Mouse (Mus musculus) ES-CJ7 (cell line): ENCODE results near the gene Anapc11.

Experiments used
- DNase-seq: peaks from one replicate; pipeline ENCODE4 v3.0.0; 2011; ENCODE audit warnings: low read depth, low spot score

Gene Anapc11

GRCm38 (mm10) chr11:120598283-120598989 is at the start of gene Anapc11, which contains the start of gene Alyref:
TSS of gene Anapc11 (plus strand) at chr11:120598421.
TSS of gene Alyref (minus strand) at chr11:120598365.
- peak; percentile 95 for DNase-seq

GRCm38 (mm10) chr11:120548786-120549167 is 49.4 kb upstream of the Anapc11 start:
- DNase-seq, result no peak

- peak; percentile 85 for DNase-seq
Observed at GRCm38 (mm10) chr11:120549168-120549945, 48.9 kb upstream of the Anapc11 start, which contains the start of gene Mcrip1. TSS of gene Mcrip1 (minus strand) at chr11:120549727.

- no peak for DNase-seq
Observed at GRCm38 (mm10) chr11:120549986-120550809, 48.0 kb upstream of the Anapc11 start.

GRCm38 (mm10) chr11:120550810-120551440 is 47.3 kb upstream of the Anapc11 start, which contains the start of gene Ppp1r27:
TSS of gene Ppp1r27 (minus strand) at chr11:120551132.
- no peak for DNase-seq

- no peak for DNase-seq
Observed at GRCm38 (mm10) chr11:120552736-120553135, 45.5 kb upstream of the Anapc11 start.

GRCm38 (mm10) chr11:120554834-120555233 is 43.4 kb upstream of the Anapc11 start:
- no peak for DNase-seq

- DNase-seq, result no peak
Observed at GRCm38 (mm10) chr11:120555260-120555659, 43.0 kb upstream of the Anapc11 start.

- peak; percentile 59 for DNase-seq
Observed at GRCm38 (mm10) chr11:120558843-120559242, 39.4 kb upstream of the Anapc11 start.

- DNase-seq, result no peak
Observed at GRCm38 (mm10) chr11:120560952-120561728, 37.1 kb upstream of the Anapc11 start.

- DNase-seq, result no peak
Observed at GRCm38 (mm10) chr11:120562949-120563348, 35.3 kb upstream of the Anapc11 start.

- DNase-seq, result no peak
Observed at GRCm38 (mm10) chr11:120565114-120565513, 33.1 kb upstream of the Anapc11 start.

- no peak for DNase-seq
Observed at GRCm38 (mm10) chr11:120568324-120568723, 29.9 kb upstream of the Anapc11 start.

- DNase-seq, result no peak
Observed at GRCm38 (mm10) chr11:120571122-120571521, 27.1 kb upstream of the Anapc11 start.

- DNase-seq, result no peak
Observed at GRCm38 (mm10) chr11:120571754-120572416, 26.3 kb upstream of the Anapc11 start.

- DNase-seq, result no peak
Observed at GRCm38 (mm10) chr11:120572417-120572751, 25.8 kb upstream of the Anapc11 start.

GRCm38 (mm10) chr11:120572752-120573584 is 25.3 kb upstream of the Anapc11 start, which contains the start of gene P4hb:
TSS of gene P4hb (minus strand) at chr11:120573253.
- peak; percentile 99 for DNase-seq

GRCm38 (mm10) chr11:120573585-120574277 is 24.5 kb upstream of the Anapc11 start:
- no peak for DNase-seq

GRCm38 (mm10) chr11:120574278-120574600 is 24.0 kb upstream of the Anapc11 start:
- no peak for DNase-seq
